Mouse (Mus musculus): ENCODE results near the gene Gm49510. TPM values are rescaled to one million over a fixed set of nuclear protein-coding genes. Genes with fewer than 3 reads are reported as not detected.
A peak's percentile ranks its signal among the peaks of the same experiment; 100 is the strongest.

The Gm49510 gene
- 0.21 TPM in 1 of 2 replicates, not detected in the other for polyA plus RNA-seq (2015; fragmentation: Nextera tagmentation; extraction: Ambion mirVana)

GRCm38 (mm10) chr15:78899409-78899739 is at the start of gene Gm49510:
TSS of gene Gm49510 (plus strand) at chr15:78899667.
- TF ChIP-seq CTCF (IDR thresholded peaks at IDR 0.05; ENCODE audit: low read depth), result no peak
- H3K4me3 ChIP-seq (ENCODE audit: low read depth, low read length), result peak within 1 kb of the TSS; percentile 59
- peaks cover 11% of the 10 kb centered on the region; the same call in 1 of the 2 replicates for H3K36me3 ChIP-seq (ENCODE audit: control insufficient read depth, insufficient read depth)
- H3K27ac ChIP-seq (ENCODE audit: low read depth, low read length), result peak within 1 kb of the TSS; percentile 41; the same call in 1 of the 2 replicates
- no peaks in the 10 kb centered on the region for H3K9me3 ChIP-seq (ENCODE audit: control insufficient read depth)
- peaks cover 14% of the 10 kb centered on the region for H3K4me1 ChIP-seq (replicated peaks; ENCODE audit: control insufficient read depth, insufficient read depth, low read length)
- peak within 1 kb of the TSS; percentile 88 for H3K4me2 ChIP-seq (replicated peaks; ENCODE audit: low read depth)
- ATAC-seq, result no peak
- H3K9ac ChIP-seq (ENCODE audit: low read depth, low read length), result peak within 1 kb of the TSS; percentile 54
- H3K27me3 ChIP-seq (replicated peaks; ENCODE audit: control insufficient read depth, insufficient read depth, low read length), result no peaks in the 10 kb centered on the region
- WGBS, result 2% methylated on average over 20 of the region's 20 CpGs

- peak overlapping the region; percentile 7; the same call in 1 of the 2 replicates for H3K9ac ChIP-seq (ENCODE audit: low read depth, low read length)
- no peak overlapping the region for H3K4me3 ChIP-seq (ENCODE audit: low read depth, low read length)
- H3K4me2 ChIP-seq (replicated peaks; ENCODE audit: low read depth), result no peak overlapping the region
- ATAC-seq, result peak; percentile 67
- peak overlapping the region; percentile 68 for H3K27ac ChIP-seq (ENCODE audit: low read depth, low read length)
- peaks cover 11% of the 10 kb centered on the region; the same call in 1 of the 2 replicates for H3K36me3 ChIP-seq (ENCODE audit: control insufficient read depth, insufficient read depth)
- 28% methylated on average over 14 of the region's 15 CpGs for WGBS
- H3K27me3 ChIP-seq (replicated peaks; ENCODE audit: control insufficient read depth, insufficient read depth, low read length), result no peaks in the 10 kb centered on the region
- peaks cover 16% of the 10 kb centered on the region; the same call in 1 of the 2 replicates for H3K4me1 ChIP-seq (replicated peaks; ENCODE audit: control insufficient read depth, insufficient read depth, low read length)
- H3K9me3 ChIP-seq (ENCODE audit: control insufficient read depth), result no peaks in the 10 kb centered on the region
- no peak for TF ChIP-seq CTCF (IDR thresholded peaks at IDR 0.05; ENCODE audit: low read depth)
Measured at GRCm38 (mm10) chr15:78850059-78850824, 49.2 kb upstream of the Gm49510 start.

- no peak for ATAC-seq
- Histone ChIP-seq H3K4me1 (replicated peaks; ENCODE audit: control insufficient read depth, insufficient read depth, low read length) (peaks cover 11% of the 10 kb centered on the region), H3K4me3 (ENCODE audit: low read depth, low read length) (no peak overlapping the region), H3K27ac (ENCODE audit: low read depth, low read length) (peak overlapping the region; percentile 68), H3K27me3 (replicated peaks; ENCODE audit: control insufficient read depth, insufficient read depth, low read length) (no peaks in the 10 kb centered on the region), H3K9ac (ENCODE audit: low read depth, low read length) (no peak overlapping the region), H3K9me3 (ENCODE audit: control insufficient read depth) (no peaks in the 10 kb centered on the region), H3K4me2 (replicated peaks; ENCODE audit: low read depth) (no peak overlapping the region), H3K36me3 (ENCODE audit: control insufficient read depth, insufficient read depth) (peaks cover 11% of the 10 kb centered on the region; the same call in 1 of the 2 replicates)
- WGBS, result 40% methylated on average over 6 of the region's 6 CpGs
- TF ChIP-seq CTCF (IDR thresholded peaks at IDR 0.05; ENCODE audit: low read depth), result no peak
Measured at GRCm38 (mm10) chr15:78850944-78851343, 48.5 kb upstream of the Gm49510 start.

GRCm38 (mm10) chr15:78851505-78852153 is 47.8 kb upstream of the Gm49510 start:
- Histone ChIP-seq H3K4me3 (ENCODE audit: low read depth, low read length) (no peak overlapping the region), H3K9ac (ENCODE audit: low read depth, low read length) (no peak overlapping the region; the same call in 1 of the 2 replicates), H3K4me1 (replicated peaks; ENCODE audit: control insufficient read depth, insufficient read depth, low read length) (peaks cover 9% of the 10 kb centered on the region), H3K36me3 (ENCODE audit: control insufficient read depth, insufficient read depth) (peaks cover 11% of the 10 kb centered on the region; the same call in 1 of the 2 replicates), H3K9me3 (ENCODE audit: control insufficient read depth) (no peaks in the 10 kb centered on the region), H3K4me2 (replicated peaks; ENCODE audit: low read depth) (peak overlapping the region; percentile 63), H3K27ac (ENCODE audit: low read depth, low read length) (no peak overlapping the region; the same call in 1 of the 2 replicates), H3K27me3 (replicated peaks; ENCODE audit: control insufficient read depth, insufficient read depth, low read length) (no peaks in the 10 kb centered on the region)
- WGBS, result 8% methylated on average over 13 of the region's 13 CpGs
- TF ChIP-seq CTCF (IDR thresholded peaks at IDR 0.05; ENCODE audit: low read depth), result peak; percentile 97
- ATAC-seq, result peak; percentile 59

- Histone ChIP-seq H3K36me3 (ENCODE audit: control insufficient read depth, insufficient read depth) (no peaks in the 10 kb centered on the region; the same call in 1 of the 2 replicates), H3K4me1 (replicated peaks; ENCODE audit: control insufficient read depth, insufficient read depth, low read length) (peaks cover 13% of the 10 kb centered on the region), H3K27me3 (replicated peaks; ENCODE audit: control insufficient read depth, insufficient read depth, low read length) (no peaks in the 10 kb centered on the region), H3K4me2 (replicated peaks; ENCODE audit: low read depth) (peak within 1 kb of the TSS; percentile 63), H3K27ac (ENCODE audit: low read depth, low read length) (peak within 1 kb of the TSS; percentile 1), H3K9me3 (ENCODE audit: control insufficient read depth) (no peaks in the 10 kb centered on the region), H3K9ac (ENCODE audit: low read depth, low read length) (no peak within 1 kb of the TSS), H3K4me3 (ENCODE audit: low read depth, low read length) (peak within 1 kb of the TSS; percentile 24)
- 25% methylated on average over 8 of the region's 8 CpGs for WGBS
- TF ChIP-seq CTCF (IDR thresholded peaks at IDR 0.05; ENCODE audit: low read depth), result no peak
- ATAC-seq, result peak; percentile 62
Measured at GRCm38 (mm10) chr15:78855303-78855965, 44.0 kb upstream of the Gm49510 start, which contains the start of gene Lgals2. TSS of gene Lgals2 (minus strand) at chr15:78855529.

- Histone ChIP-seq H3K4me2 (replicated peaks; ENCODE audit: low read depth) (no peak overlapping the region), H3K27ac (ENCODE audit: low read depth, low read length) (no peak overlapping the region), H3K9ac (ENCODE audit: low read depth, low read length) (no peak overlapping the region), H3K9me3 (ENCODE audit: control insufficient read depth) (no peaks in the 10 kb centered on the region), H3K27me3 (replicated peaks; ENCODE audit: control insufficient read depth, insufficient read depth, low read length) (no peaks in the 10 kb centered on the region), H3K4me1 (replicated peaks; ENCODE audit: control insufficient read depth, insufficient read depth, low read length) (peaks cover 4% of the 10 kb centered on the region), H3K36me3 (ENCODE audit: control insufficient read depth, insufficient read depth) (no peaks in the 10 kb centered on the region), H3K4me3 (ENCODE audit: low read depth, low read length) (no peak overlapping the region)
- 63% methylated on average over 7 of the region's 7 CpGs for WGBS
- TF ChIP-seq CTCF (IDR thresholded peaks at IDR 0.05; ENCODE audit: low read depth), result no peak
- no peak for ATAC-seq
Measured at GRCm38 (mm10) chr15:78857009-78857408, 42.5 kb upstream of the Gm49510 start.
